Mouse (Mus musculus) CH12.LX (cell line): ENCODE data around the gene 4931423N10Rik. TPM values are rescaled to one million over a fixed set of nuclear protein-coding genes. Genes with fewer than 3 reads are reported as not detected.

ENCODE experiments used
- DNase-seq: peaks from one replicate; pipeline ENCODE4 v3.0.0-alpha.2; 2013; ENCODE audit errors: extremely low read depth
- H3K27ac ChIP-seq: 2 replicates; pipeline ENCODE4 v1.5.1; 2012; ENCODE audit warnings: low read depth, mild to moderate bottlenecking, control low read depth, moderate library complexity; ENCODE audit not compliant: insufficient read depth
- H3K27me3 ChIP-seq: replicated peaks from 2 replicates; pipeline ENCODE3; 2012; ENCODE audit warnings: inconsistent platforms
- H3K36me3 ChIP-seq, 2 experiments: replicated peaks in 1 of 2; 2 replicates each; pipeline versions ENCODE3 to v1.6.1; 2012; ENCODE audit warnings: inconsistent platforms in 1 of 2, low read length in 1 of 2, mild to moderate bottlenecking in 1 of 2, mixed read lengths in 1 of 2, moderate library complexity in 1 of 2; ENCODE audit not compliant: control insufficient read depth in 1 of 2, insufficient read depth in 1 of 2
- H3K4me1 ChIP-seq, 2 experiments: 2 replicates each; pipeline ENCODE4 v1.6.1; 2012; ENCODE audit warnings: inconsistent platforms in 1 of 2, moderate library complexity in 1 of 2; ENCODE audit not compliant: insufficient read depth in 2 of 2, control insufficient read depth in 1 of 2
- H3K4me2 ChIP-seq: 2 replicates; pipeline ENCODE4 v1.6.1; 2012; ENCODE audit warnings: low read depth, mild to moderate bottlenecking, control low read depth; ENCODE audit not compliant: poor library complexity, insufficient read depth, severe bottlenecking
- H3K4me3 ChIP-seq, 3 experiments: fragments of 150-350 bp in 1 of 3; sonication (generic) in 1 of 3; replicated peaks in 1 of 3; 2 replicates each; pipeline versions ENCODE3 to v1.5.1; 2011 to 2012; ENCODE audit warnings: low read depth in 2 of 3, low read length in 2 of 3, mild to moderate bottlenecking in 2 of 3, moderate library complexity in 2 of 3, control low read depth in 1 of 3, improper control_type of control experiment in 1 of 3, inconsistent platforms in 1 of 3, mixed read lengths in 1 of 3; ENCODE audit not compliant: poor library complexity in 1 of 3
- H3K79me2 ChIP-seq: replicated peaks from 2 replicates; pipeline ENCODE4 v1.6.1; 2012; ENCODE audit warnings: mild to moderate bottlenecking, moderate library complexity; ENCODE audit not compliant: control insufficient read depth, poor library complexity, insufficient read depth, severe bottlenecking; ENCODE audit errors: extremely low read depth
- H3K9ac ChIP-seq: 2 replicates; pipeline ENCODE4 v1.6.1; 2012; ENCODE audit warnings: low read depth, mild to moderate bottlenecking, control low read depth, moderate library complexity; ENCODE audit not compliant: insufficient read depth
- H3K9me3 ChIP-seq: replicated peaks from 2 replicates; pipeline ENCODE3; 2012; ENCODE audit warnings: low read length, inconsistent platforms, mixed read lengths
- BHLHE40 ChIP-seq: IDR thresholded peaks from 2 replicates; pipeline ENCODE4 v1.6.1; 2011; ENCODE audit warnings: mild to moderate bottlenecking, low read depth, low read length, improper control_type of control experiment
- CHD2 ChIP-seq: IDR thresholded peaks from 2 replicates; pipeline ENCODE4 v1.6.1; 2011; ENCODE audit warnings: low read length, improper control_type of control experiment
- CTCF ChIP-seq, 2 experiments: IDR thresholded peaks in 1 of 2; conservative IDR thresholded peaks in 1 of 2; 2 replicates each; pipeline ENCODE4 v1.5.1; 2011 to 2012; ENCODE audit warnings: low read depth in 2 of 2, low read length in 2 of 2, improper control_type of control experiment in 1 of 2, inconsistent platforms in 1 of 2, mild to moderate bottlenecking in 1 of 2, moderate library complexity in 1 of 2
- ELF1 ChIP-seq: IDR thresholded peaks from 2 replicates; pipeline ENCODE4 v1.6.1; 2014; ENCODE audit warnings: low read depth, mild to moderate bottlenecking, inconsistent platforms, low read length, improper control_type of control experiment
- EP300 ChIP-seq: IDR thresholded peaks from 2 replicates; pipeline ENCODE4 v1.6.1; 2011; ENCODE audit warnings: low read length, improper control_type of control experiment
- ETS1 ChIP-seq: conservative IDR thresholded peaks from 2 replicates; pipeline ENCODE4 v1.6.1; 2012; ENCODE audit warnings: low read depth, mild to moderate bottlenecking, inconsistent platforms, low read length, improper control_type of control experiment, moderate library complexity
- GABPA ChIP-seq: IDR thresholded peaks from 2 replicates; pipeline ENCODE4 v1.6.1; 2012; ENCODE audit warnings: low read depth, low read length, improper control_type of control experiment, inconsistent platforms; ENCODE audit not compliant: insufficient replicate concordance
- HCFC1 ChIP-seq: IDR thresholded peaks from 2 replicates; pipeline ENCODE4 v1.6.1; 2012; ENCODE audit warnings: low read depth, mild to moderate bottlenecking, inconsistent platforms, low read length, improper control_type of control experiment
- IRF4 ChIP-seq: IDR thresholded peaks from 2 replicates; pipeline ENCODE4 v1.6.1; 2014; ENCODE audit warnings: low read depth, mild to moderate bottlenecking, inconsistent platforms, low read length, improper control_type of control experiment
- JUN ChIP-seq: IDR thresholded peaks from 2 replicates; pipeline ENCODE4 v1.6.1; 2011; ENCODE audit warnings: low read depth, mild to moderate bottlenecking, low read length, improper control_type of control experiment, moderate library complexity; ENCODE audit not compliant: insufficient read depth
- KAT2A ChIP-seq: IDR thresholded peaks from 2 replicates; pipeline ENCODE4 v1.6.1; 2012; ENCODE audit warnings: low read length, improper control_type of control experiment, inconsistent platforms; ENCODE audit not compliant: insufficient replicate concordance
- MAX ChIP-seq: IDR thresholded peaks from 2 replicates; pipeline ENCODE4 v1.6.1; 2011; ENCODE audit warnings: low read length, improper control_type of control experiment
- MEF2A ChIP-seq: IDR thresholded peaks from 2 replicates; pipeline ENCODE4 v1.6.1; 2014; ENCODE audit warnings: low read depth, mild to moderate bottlenecking, inconsistent platforms, low read length, improper control_type of control experiment, borderline replicate concordance
- NRF1 ChIP-seq: IDR thresholded peaks from 2 replicates; pipeline ENCODE4 v1.6.1; 2014; ENCODE audit warnings: low read depth, mild to moderate bottlenecking, inconsistent platforms, low read length, improper control_type of control experiment, moderate library complexity
- POLR2AphosphoS2 ChIP-seq: IDR thresholded peaks from 2 replicates; pipeline ENCODE4 v1.6.1; 2011; ENCODE audit warnings: low read depth, low read length, improper control_type of control experiment
- RAD21 ChIP-seq: IDR thresholded peaks from 2 replicates; pipeline ENCODE4 v1.6.1; 2011; ENCODE audit warnings: low read depth, mild to moderate bottlenecking, low read length, improper control_type of control experiment, moderate library complexity
- RCOR1 ChIP-seq: conservative IDR thresholded peaks from 2 replicates; pipeline ENCODE4 v1.6.1; 2012; ENCODE audit warnings: low read depth, mild to moderate bottlenecking, inconsistent platforms, low read length, improper control_type of control experiment
- SIN3A ChIP-seq: IDR thresholded peaks from 2 replicates; pipeline ENCODE4 v1.6.1; 2012; ENCODE audit warnings: low read length, improper control_type of control experiment, inconsistent platforms
- SMC3 ChIP-seq: IDR thresholded peaks from 2 replicates; pipeline ENCODE4 v1.6.1; 2011; ENCODE audit warnings: low read depth, low read length, improper control_type of control experiment
- TBP ChIP-seq: conservative IDR thresholded peaks from 2 replicates; pipeline ENCODE4 v1.6.1; 2011; ENCODE audit warnings: low read depth, low read length, improper control_type of control experiment
- TCF12 ChIP-seq: IDR thresholded peaks from 2 replicates; pipeline ENCODE4 v1.6.1; 2014; ENCODE audit warnings: low read depth, mild to moderate bottlenecking, inconsistent platforms, low read length, improper control_type of control experiment
- UBTF ChIP-seq: IDR thresholded peaks from 2 replicates; pipeline ENCODE4 v1.6.1; 2012; ENCODE audit warnings: low read depth, mild to moderate bottlenecking, inconsistent platforms, low read length, improper control_type of control experiment, moderate library complexity
- USF1 ChIP-seq: IDR thresholded peaks from 2 replicates; pipeline ENCODE4 v1.6.1; 2014; ENCODE audit warnings: low read depth, mild to moderate bottlenecking, inconsistent platforms, low read length, improper control_type of control experiment
- USF2 ChIP-seq: conservative IDR thresholded peaks from 2 replicates; pipeline ENCODE4 v1.6.1; 2011; ENCODE audit warnings: low read depth, low read length, improper control_type of control experiment
- ZC3H11A ChIP-seq: IDR thresholded peaks from 2 replicates; pipeline ENCODE4 v1.6.1; 2012; ENCODE audit warnings: low read depth, mild to moderate bottlenecking, inconsistent platforms, low read length, improper control_type of control experiment
- ZKSCAN1 ChIP-seq: IDR thresholded peaks from 2 replicates; pipeline ENCODE4 v1.6.1; 2012; ENCODE audit warnings: low read depth, inconsistent platforms, low read length, improper control_type of control experiment, borderline replicate concordance
- dilution Hi-C: fragments of 300-500 bp; cut with MboI; formaldehyde crosslinking; loops from 2 replicates; pipeline ENCODE4 v1.14.3; 2020; ENCODE audit warnings: low sequenced_read_pairs; ENCODE audit not compliant: extremely low pct_unique_long_range_greater_than_20kb, extremely low pct_ligation_motif_present
- in situ Hi-C: fragments of 300-500 bp; cut with MboI; formaldehyde crosslinking; loops from 3 replicates; pipeline ENCODE4 v1.14.3; 2019; ENCODE audit warnings: low sequenced_read_pairs, low pct_ligation_motif_present, low pct_unique_long_range_greater_than_20kb, mixed read lengths
- polyA plus RNA-seq: library from polyadenylated mRNA; unstranded; fragments of >175 nt; gene quantifications from 2 replicates; pipeline ENCODE4 v1.2.1, GENCODE M21; 2012; ENCODE audit warnings: low read depth; ENCODE audit not compliant: insufficient read length
- total RNA-seq, 2 experiments: library from RNA; depleted of rRNA; stranded (reverse); fragments of 300-350 nt in 1 of 2; fragments of >200 nt in 1 of 2; gene quantifications; 2 replicates each; pipeline ENCODE4 v1.2.3; 2012 to 2014

4931423N10Rik gene
- total and polyA plus RNA-seq, 3 experiments, result not detected

DNA sequence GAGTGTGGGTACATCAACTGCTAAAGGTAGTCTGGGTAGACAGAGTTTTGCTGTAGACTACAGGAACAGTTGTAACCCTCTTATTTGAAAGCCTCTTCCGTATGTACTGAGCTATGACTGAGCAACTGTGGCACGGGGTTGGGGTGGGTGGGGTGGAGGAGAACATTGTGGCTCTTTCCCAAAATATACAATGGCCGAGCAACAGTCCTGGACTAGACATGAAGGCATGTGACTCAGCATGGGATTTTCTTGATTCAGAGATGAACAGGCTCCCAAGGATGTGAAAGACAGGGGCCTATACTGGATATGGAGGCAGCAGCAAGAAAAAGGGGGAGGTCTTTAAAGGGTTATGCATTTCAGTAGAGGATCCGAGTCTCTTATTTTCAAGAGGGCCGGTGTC, 6.4 kb downstream of the 4931423N10Rik start:
- dilution Hi-C loops, result no loop called here
- Histone ChIP-seq H3K9me3 (no peaks in the 10 kb centered on the region), H3K79me2 (no peaks in the 10 kb centered on the region), H3K9ac (no peak overlapping the region), H3K36me3 (no peaks in the 10 kb centered on the region), H3K27me3 (no peaks in the 10 kb centered on the region), H3K4me2 (peak overlapping the region; percentile 36; the same call in 1 of the 2 replicates), H3K4me3 (no peak overlapping the region), H3K27ac (no peak overlapping the region), H3K4me1 (no peaks in the 10 kb centered on the region)
- in situ Hi-C loops, result no loop called here
- no peak for TF ChIP-seq BHLHE40
- no peak for TF ChIP-seq RAD21
- no peak for TF ChIP-seq MAX
- TF ChIP-seq SMC3, result no peak
- TF ChIP-seq USF1, result no peak
- TF ChIP-seq RCOR1, result no peak
- no peak for TF ChIP-seq TBP
- TF ChIP-seq CHD2, result no peak
- no peak for TF ChIP-seq HCFC1
- TF ChIP-seq JUN, result no peak
- TF ChIP-seq USF2, result no peak
- no peak for TF ChIP-seq POLR2AphosphoS2
- TF ChIP-seq SIN3A, result no peak
- TF ChIP-seq TCF12, result no peak
- no peak for TF ChIP-seq KAT2A
- TF ChIP-seq GABPA, result no peak
- no peak for TF ChIP-seq IRF4
- no peak for TF ChIP-seq ZC3H11A
- no peak for DNase-seq

DNA sequence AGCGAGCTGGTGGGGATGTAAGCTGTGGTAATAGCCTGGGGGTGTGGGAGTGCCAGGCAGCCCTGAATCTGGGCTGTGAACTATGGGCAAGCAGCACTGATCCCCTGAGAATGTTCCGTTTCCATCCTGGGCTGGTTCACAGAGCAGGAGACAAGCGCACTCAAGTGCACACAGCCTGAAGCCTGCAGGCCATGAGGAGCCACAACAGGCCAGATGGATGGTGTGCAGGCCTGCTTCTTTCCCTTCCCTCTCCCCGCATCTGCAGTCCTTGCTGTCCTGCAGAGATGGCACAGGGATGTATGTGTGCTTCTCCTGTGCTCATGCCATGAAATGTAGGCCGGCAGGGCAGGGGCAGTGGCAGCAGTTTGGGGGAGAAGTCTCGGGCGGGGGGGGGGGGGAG, 17.9 kb downstream of the 4931423N10Rik start:
- H3K36me3 ChIP-seq, result no peaks in the 10 kb centered on the region
- H3K4me3 ChIP-seq, result no peak overlapping the region
- H3K9me3 ChIP-seq, result no peaks in the 10 kb centered on the region
- H3K4me1 ChIP-seq, result peaks cover 0 to 4% of the 10 kb centered on the region in 2 experiments; a peak in 1 of 4 replicates
- H3K27me3 ChIP-seq, result no peaks in the 10 kb centered on the region
- in situ Hi-C loops (no loop called here), dilution Hi-C loops (no loop called here)
- DNase-seq, result no peak
- H3K27ac ChIP-seq, result no peak overlapping the region
- no peak for TF ChIP-seq ZKSCAN1
- no peak for TF ChIP-seq NRF1
- no peak for TF ChIP-seq HCFC1
- no peak for TF ChIP-seq USF1
- TF ChIP-seq SIN3A, result no peak
- TF ChIP-seq UBTF, result no peak
- no peak for TF ChIP-seq EP300
- TF ChIP-seq USF2, result no peak
- TF ChIP-seq ETS1, result no peak
- no peak for TF ChIP-seq JUN
- no peak for TF ChIP-seq CTCF (conservative IDR thresholded peaks at IDR 0.05 in 1 of 2, IDR thresholded peaks at IDR 0.05 in 1 of 2; ENCODE audit: low read depth in 2 of 2, low read length in 2 of 2)
- no peak for TF ChIP-seq POLR2AphosphoS2
- TF ChIP-seq GABPA, result no peak
- no peak for TF ChIP-seq ELF1
- no peak for TF ChIP-seq ZC3H11A
- TF ChIP-seq IRF4, result no peak
- TF ChIP-seq RAD21, result no peak
- no peak for TF ChIP-seq MEF2A
- H3K9ac ChIP-seq, result no peak overlapping the region
- no peak overlapping the region for H3K4me2 ChIP-seq
- H3K79me2 ChIP-seq, result no peaks in the 10 kb centered on the region
